Mouse (Mus musculus): ENCODE results near the gene Ptprf. TPM values are rescaled to one million over a fixed set of nuclear protein-coding genes. Genes with fewer than 3 reads are reported as not detected.

Gene Ptprf
- polyA plus RNA-seq, 1 experiment from 2014 or later: 46.8 TPM

DNA sequence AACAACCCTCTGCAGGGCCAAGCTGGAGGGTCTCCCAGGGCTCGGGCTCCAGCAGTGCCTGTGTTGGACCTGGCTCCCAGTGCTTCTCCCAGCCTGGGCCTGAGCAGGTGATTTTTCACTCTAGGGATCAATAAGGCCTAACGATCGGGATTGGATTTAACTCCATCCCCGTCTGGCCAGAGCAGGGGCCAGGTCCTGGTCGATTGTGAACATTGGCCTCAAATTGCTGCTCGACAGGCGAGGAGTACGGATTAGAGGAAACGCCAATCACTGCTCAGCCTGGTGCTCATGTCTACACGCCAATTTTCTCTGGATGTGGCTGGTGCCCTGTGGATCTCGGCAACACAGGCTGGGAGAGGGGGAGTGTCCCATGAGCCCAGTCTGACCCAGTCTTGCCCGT, 63.8 kb downstream of the Ptprf start:
- H3K4me1 ChIP-seq (ENCODE audit: control insufficient read depth, insufficient read depth, low read length): no peaks in the 10 kb centered on the region
- no peak overlapping the region for H3K4me3 ChIP-seq (ENCODE audit: low read depth, low read length)
- no peaks in the 10 kb centered on the region for H3K9me3 ChIP-seq (ENCODE audit: control insufficient read depth, low read length)
- H3K27ac ChIP-seq (replicated peaks; ENCODE audit: low read depth, low read length): no peak overlapping the region
- WGBS: 85% methylated on average over 12 of the region's 12 CpGs
- peaks cover 31% of the 10 kb centered on the region; the same call in 1 of the 2 replicates for H3K36me3 ChIP-seq (ENCODE audit: control insufficient read depth, insufficient read depth, low read length)
- ATAC-seq (ENCODE audit: insufficient number of reproducible peaks, low FRiP score, low TSS enrichment, low read depth) (no peak), DNase-seq (ENCODE audit: low spot score) (no peak)
- H3K9ac ChIP-seq (ENCODE audit: low read length): no peak overlapping the region
- H3K4me2 ChIP-seq (ENCODE audit: low read depth, severe bottlenecking): no peak overlapping the region
- no peaks in the 10 kb centered on the region for H3K27me3 ChIP-seq (ENCODE audit: control insufficient read depth, insufficient read depth, low read length)

DNA sequence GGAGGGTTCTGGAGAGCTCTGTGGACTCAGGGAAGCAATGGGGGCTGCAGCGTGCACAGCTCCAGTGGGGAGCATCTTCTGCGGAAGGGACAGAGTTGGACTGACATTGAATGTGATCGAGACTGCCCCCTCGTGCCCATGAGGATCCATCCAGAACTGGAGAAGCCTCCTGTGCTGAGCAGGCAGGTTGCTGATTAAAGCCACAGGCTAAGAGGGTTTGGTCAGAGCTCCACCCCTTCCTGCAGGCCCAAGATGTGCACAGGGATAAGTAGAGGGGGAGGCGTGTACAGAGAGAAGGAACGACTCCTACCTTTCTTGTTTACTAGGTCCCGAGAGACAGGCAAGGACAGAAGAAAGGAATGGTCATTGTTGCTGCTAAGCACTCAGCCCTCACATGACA, 69.9 kb downstream of the Ptprf start:
- no peaks in the 10 kb centered on the region for H3K4me1 ChIP-seq (ENCODE audit: control insufficient read depth, insufficient read depth, low read length)
- no peaks in the 10 kb centered on the region for H3K27me3 ChIP-seq (ENCODE audit: control insufficient read depth, insufficient read depth, low read length)
- WGBS: 82% methylated on average over 7 of the region's 7 CpGs
- peaks cover 23% of the 10 kb centered on the region; the same call in 1 of the 2 replicates for H3K36me3 ChIP-seq (ENCODE audit: control insufficient read depth, insufficient read depth, low read length)
- no peaks in the 10 kb centered on the region for H3K9me3 ChIP-seq (ENCODE audit: control insufficient read depth, low read length)
- no peak overlapping the region for H3K27ac ChIP-seq (replicated peaks; ENCODE audit: low read depth, low read length)
- ATAC-seq (ENCODE audit: insufficient number of reproducible peaks, low FRiP score, low TSS enrichment, low read depth) (no peak), DNase-seq (ENCODE audit: low spot score) (no peak)
- H3K4me2 ChIP-seq (ENCODE audit: low read depth, severe bottlenecking): no peak overlapping the region
- H3K4me3 ChIP-seq (ENCODE audit: low read depth, low read length): no peak overlapping the region
- no peak overlapping the region for H3K9ac ChIP-seq (ENCODE audit: low read length)

- no peak for ATAC-seq (ENCODE audit: insufficient number of reproducible peaks, low FRiP score, low TSS enrichment, low read depth)
- WGBS: 82% methylated on average over 9 of the region's 9 CpGs
- H3K9ac ChIP-seq (ENCODE audit: low read length): no peak overlapping the region
Observed at GRCm38 (mm10) chr4:118220756-118221155, 70.4 kb downstream of the Ptprf start.

GRCm38 (mm10) chr4:118219487-118219886, 71.7 kb downstream of the Ptprf start:
- ATAC-seq (ENCODE audit: insufficient number of reproducible peaks, low FRiP score, low TSS enrichment, low read depth): no peak
- peaks cover 14% of the 10 kb centered on the region for H3K36me3 ChIP-seq (ENCODE audit: control insufficient read depth, insufficient read depth, low read length)

More at GRCm38 (mm10) chr4:118220756-118221155, 70.4 kb downstream of the Ptprf start:
- H3K4me3 ChIP-seq (ENCODE audit: low read depth, low read length): no peak overlapping the region
- H3K4me1 ChIP-seq (ENCODE audit: control insufficient read depth, insufficient read depth, low read length): no peaks in the 10 kb centered on the region
- DNase-seq (ENCODE audit: low spot score): no peak
- H3K36me3 ChIP-seq (ENCODE audit: control insufficient read depth, insufficient read depth, low read length): peaks cover 20% of the 10 kb centered on the region; the same call in 1 of the 2 replicates
- H3K27me3 ChIP-seq (ENCODE audit: control insufficient read depth, insufficient read depth, low read length): no peaks in the 10 kb centered on the region
- no peak overlapping the region for H3K27ac ChIP-seq (replicated peaks; ENCODE audit: low read depth, low read length)
- no peaks in the 10 kb centered on the region for H3K9me3 ChIP-seq (ENCODE audit: control insufficient read depth, low read length)
- H3K4me2 ChIP-seq (ENCODE audit: low read depth, severe bottlenecking): no peak overlapping the region

GRCm38 (mm10) chr4:118218521-118218920, 72.7 kb downstream of the Ptprf start:
- 90% methylated on average over 5 of the region's 5 CpGs for WGBS
- ATAC-seq (ENCODE audit: insufficient number of reproducible peaks, low FRiP score, low TSS enrichment, low read depth): no peak

More at GRCm38 (mm10) chr4:118219487-118219886, 71.7 kb downstream of the Ptprf start:
- Histone ChIP-seq H3K4me2 (ENCODE audit: low read depth, severe bottlenecking) (no peak overlapping the region), H3K4me1 (ENCODE audit: control insufficient read depth, insufficient read depth, low read length) (no peaks in the 10 kb centered on the region), H3K27me3 (ENCODE audit: control insufficient read depth, insufficient read depth, low read length) (no peaks in the 10 kb centered on the region), H3K9ac (ENCODE audit: low read length) (no peak overlapping the region), H3K4me3 (ENCODE audit: low read depth, low read length) (no peak overlapping the region), H3K9me3 (ENCODE audit: control insufficient read depth, low read length) (no peaks in the 10 kb centered on the region), H3K27ac (replicated peaks; ENCODE audit: low read depth, low read length) (no peak overlapping the region)
- no peak for DNase-seq (ENCODE audit: low spot score)
- 94% methylated on average over 6 of the region's 6 CpGs for WGBS

GRCm38 (mm10) chr4:118216726-118217595, 74.2 kb downstream of the Ptprf start:
- no peaks in the 10 kb centered on the region for H3K27me3 ChIP-seq (ENCODE audit: control insufficient read depth, insufficient read depth, low read length)
- ATAC-seq (ENCODE audit: insufficient number of reproducible peaks, low FRiP score, low TSS enrichment, low read depth) (0 out of 2 replicates have a peak, but pooled peaks have one; percentile 18), DNase-seq (ENCODE audit: low spot score) (peak; percentile 69)
- 85% methylated on average over 17 of the region's 17 CpGs for whole genome bisulfite sequencing
- no peak overlapping the region for H3K4me3 ChIP-seq (ENCODE audit: low read depth, low read length)
- H3K9me3 ChIP-seq (ENCODE audit: control insufficient read depth, low read length): no peaks in the 10 kb centered on the region
- no peak overlapping the region for H3K27ac ChIP-seq (replicated peaks; ENCODE audit: low read depth, low read length)
- no peak overlapping the region for H3K9ac ChIP-seq (ENCODE audit: low read length)
- H3K36me3 ChIP-seq (ENCODE audit: control insufficient read depth, insufficient read depth, low read length): peaks cover 16% of the 10 kb centered on the region
- no peaks in the 10 kb centered on the region for H3K4me1 ChIP-seq (ENCODE audit: control insufficient read depth, insufficient read depth, low read length)
- H3K4me2 ChIP-seq (ENCODE audit: low read depth, severe bottlenecking): no peak overlapping the region

More at GRCm38 (mm10) chr4:118218521-118218920, 72.7 kb downstream of the Ptprf start:
- Histone ChIP-seq H3K36me3 (ENCODE audit: control insufficient read depth, insufficient read depth, low read length) (peaks cover 15% of the 10 kb centered on the region), H3K4me3 (ENCODE audit: low read depth, low read length) (no peak overlapping the region), H3K27ac (replicated peaks; ENCODE audit: low read depth, low read length) (no peak overlapping the region), H3K9me3 (ENCODE audit: control insufficient read depth, low read length) (no peaks in the 10 kb centered on the region), H3K4me2 (ENCODE audit: low read depth, severe bottlenecking) (no peak overlapping the region), H3K9ac (ENCODE audit: low read length) (no peak overlapping the region), H3K4me1 (ENCODE audit: control insufficient read depth, insufficient read depth, low read length) (no peaks in the 10 kb centered on the region), H3K27me3 (ENCODE audit: control insufficient read depth, insufficient read depth, low read length) (no peaks in the 10 kb centered on the region)
- DNase-seq (ENCODE audit: low spot score): no peak

DNA sequence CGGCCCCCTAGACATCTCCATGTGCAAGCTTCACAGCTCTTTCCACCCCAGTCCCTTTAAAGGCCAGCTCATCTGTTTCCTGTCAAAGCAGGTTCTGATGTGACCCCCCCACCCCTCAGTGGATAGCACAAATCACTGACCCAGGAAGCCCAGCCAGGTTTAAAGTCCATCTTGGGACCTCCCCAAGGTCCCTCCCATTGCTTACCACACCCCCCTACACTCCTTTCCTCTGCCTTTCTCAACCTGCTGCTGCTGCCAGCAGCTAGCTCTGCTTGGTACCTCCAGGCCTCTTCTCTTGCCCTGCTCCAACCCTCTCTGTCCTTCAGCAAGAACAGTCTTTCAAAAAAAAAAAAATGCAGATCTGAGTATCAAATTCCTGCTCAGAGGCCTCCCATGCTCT, 76.3 kb downstream of the Ptprf start:
- H3K9ac ChIP-seq (ENCODE audit: low read length): no peak overlapping the region
- 87% methylated on average over 1 of the region's 1 CpGs for WGBS
- no peaks in the 10 kb centered on the region for H3K27me3 ChIP-seq (ENCODE audit: control insufficient read depth, insufficient read depth, low read length)
- H3K9me3 ChIP-seq (ENCODE audit: control insufficient read depth, low read length): no peaks in the 10 kb centered on the region
- H3K4me1 ChIP-seq (ENCODE audit: control insufficient read depth, insufficient read depth, low read length): no peaks in the 10 kb centered on the region
- no peak overlapping the region for H3K4me3 ChIP-seq (ENCODE audit: low read depth, low read length)
- H3K4me2 ChIP-seq (ENCODE audit: low read depth, severe bottlenecking): no peak overlapping the region
- no peak overlapping the region for H3K27ac ChIP-seq (replicated peaks; ENCODE audit: low read depth, low read length)
- no peak for DNase-seq (ENCODE audit: low spot score)
- no peak for ATAC-seq (ENCODE audit: insufficient number of reproducible peaks, low FRiP score, low TSS enrichment, low read depth)
- peaks cover 27% of the 10 kb centered on the region for H3K36me3 ChIP-seq (ENCODE audit: control insufficient read depth, insufficient read depth, low read length)

GRCm38 (mm10) chr4:118206918-118207640, 84.1 kb downstream of the Ptprf start:
- Histone ChIP-seq H3K4me1 (ENCODE audit: control insufficient read depth, insufficient read depth, low read length) (no peaks in the 10 kb centered on the region), H3K4me3 (ENCODE audit: low read depth, low read length) (no peak overlapping the region), H3K9me3 (ENCODE audit: control insufficient read depth, low read length) (no peaks in the 10 kb centered on the region), H3K9ac (ENCODE audit: low read length) (no peak overlapping the region), H3K4me2 (ENCODE audit: low read depth, severe bottlenecking) (no peak overlapping the region), H3K27ac (replicated peaks; ENCODE audit: low read depth, low read length) (no peak overlapping the region), H3K27me3 (ENCODE audit: control insufficient read depth, insufficient read depth, low read length) (no peaks in the 10 kb centered on the region), H3K36me3 (ENCODE audit: control insufficient read depth, insufficient read depth, low read length) (peaks cover 13% of the 10 kb centered on the region)
- 69% methylated on average over 10 of the region's 10 CpGs for WGBS
- no peak for ATAC-seq (ENCODE audit: insufficient number of reproducible peaks, low FRiP score, low TSS enrichment, low read depth)
- DNase-seq (ENCODE audit: low spot score): peak; percentile 42

All from limb, embryonic 11.5 days (tissue).